Mouse (Mus musculus) MEL (cell line): Measurements from ENCODE around the gene G430095P16Rik. TPM values are rescaled to one million over a fixed set of nuclear protein-coding genes. Genes with fewer than 3 reads are reported as not detected.

Experiments used
- DNase-seq: peaks from one replicate; pipeline ENCODE4 v3.0.0; 2011; ENCODE audit warnings: low read depth, low spot score
- H3K27ac ChIP-seq: 2 replicates; pipeline ENCODE4 v1.5.1; 2012; ENCODE audit warnings: low read depth, mild to moderate bottlenecking, control low read depth, low read length, moderate library complexity; ENCODE audit not compliant: control insufficient read depth
- H3K27me3 ChIP-seq, 2 experiments: fragments of 150-350 bp in 1 of 2; sonication (generic) in 1 of 2; 2 replicates each; pipeline ENCODE4 v1.6.1; 2012; ENCODE audit warnings: low read length in 2 of 2, mild to moderate bottlenecking in 2 of 2, improper control_type of control experiment in 1 of 2, moderate library complexity in 1 of 2; ENCODE audit not compliant: insufficient read depth in 2 of 2, control insufficient read depth in 1 of 2
- H3K36me3 ChIP-seq, 2 experiments: 2 replicates each; pipeline ENCODE4 v1.6.1; 2012 to 2014; ENCODE audit warnings: low read length in 2 of 2, improper control_type of control experiment in 1 of 2, inconsistent platforms in 1 of 2, mild to moderate bottlenecking in 1 of 2; ENCODE audit not compliant: insufficient read depth in 2 of 2, control insufficient read depth in 1 of 2
- H3K4me1 ChIP-seq, 2 experiments: fragments of 150-350 bp in 1 of 2; sonication (generic) in 1 of 2; 2 replicates each; pipeline ENCODE4 v1.6.1; 2012; ENCODE audit warnings: low read length in 2 of 2, improper control_type of control experiment in 1 of 2, mild to moderate bottlenecking in 1 of 2; ENCODE audit not compliant: insufficient read depth in 2 of 2, control insufficient read depth in 1 of 2
- H3K4me3 ChIP-seq, 2 experiments: fragments of 150-350 bp in 1 of 2; sonication (generic) in 1 of 2; 2 replicates each; pipeline ENCODE4 v1.5.1; 2012; ENCODE audit warnings: low read depth in 2 of 2, low read length in 2 of 2, mild to moderate bottlenecking in 2 of 2, moderate library complexity in 2 of 2, control low read depth in 1 of 2, improper control_type of control experiment in 1 of 2; ENCODE audit not compliant: control insufficient read depth in 1 of 2, insufficient read depth in 1 of 2
- H3K79me2 ChIP-seq: 2 replicates; pipeline ENCODE4 v1.6.1; 2012; ENCODE audit warnings: mild to moderate bottlenecking, low read length, moderate library complexity; ENCODE audit not compliant: control insufficient read depth, poor library complexity, insufficient read depth
- H3K9ac ChIP-seq: 2 replicates; pipeline ENCODE4 v1.6.1; 2012; ENCODE audit warnings: low read depth, mild to moderate bottlenecking, control low read depth, low read length, moderate library complexity; ENCODE audit not compliant: control insufficient read depth, poor library complexity, severe bottlenecking
- H3K9me3 ChIP-seq: fragments of 150-350 bp; sonication (generic); replicated peaks from 2 replicates; pipeline ENCODE4 v1.6.1; 2012; ENCODE audit warnings: mild to moderate bottlenecking, low read length, improper control_type of control experiment, moderate library complexity; ENCODE audit not compliant: insufficient read depth
- BHLHE40 ChIP-seq: IDR thresholded peaks from 2 replicates; pipeline ENCODE4 v1.6.1; 2012; ENCODE audit warnings: low read depth, mild to moderate bottlenecking, inconsistent platforms, low read length, improper control_type of control experiment, borderline replicate concordance
- CHD1 ChIP-seq: IDR thresholded peaks from 2 replicates; pipeline ENCODE4 v1.6.1; 2012; ENCODE audit warnings: low read depth, mild to moderate bottlenecking, inconsistent platforms, low read length, improper control_type of control experiment
- CHD2 ChIP-seq: IDR thresholded peaks from 2 replicates; pipeline ENCODE4 v1.6.1; 2011; ENCODE audit warnings: low read length, improper control_type of control experiment
- CTCF ChIP-seq, 3 experiments: IDR thresholded peaks in 2 of 3; conservative IDR thresholded peaks in 1 of 3; 2 replicates each; pipeline ENCODE4 v1.5.1; 2011 to 2012; ENCODE audit warnings: low read length in 3 of 3, low read depth in 2 of 3, mild to moderate bottlenecking in 2 of 3, improper control_type of control experiment in 1 of 3, inconsistent platforms in 1 of 3, mixed read lengths in 1 of 3, moderate library complexity in 1 of 3; ENCODE audit not compliant: control insufficient read depth in 1 of 3, insufficient read depth in 1 of 3, poor library complexity in 1 of 3, severe bottlenecking in 1 of 3
- ELF1 ChIP-seq: IDR thresholded peaks from 2 replicates; pipeline ENCODE4 v1.6.1; 2014; ENCODE audit warnings: low read depth, mild to moderate bottlenecking, inconsistent platforms, low read length, improper control_type of control experiment, moderate library complexity
- EP300 ChIP-seq, 2 experiments: IDR thresholded peaks; 2 replicates each; pipeline ENCODE4 v1.6.1; 2011; ENCODE audit warnings: improper control_type of control experiment in 2 of 2, low read length in 2 of 2, low read depth in 1 of 2, mild to moderate bottlenecking in 1 of 2
- ETS1 ChIP-seq: IDR thresholded peaks from 2 replicates; pipeline ENCODE4 v1.6.1; 2012; ENCODE audit warnings: low read depth, mild to moderate bottlenecking, inconsistent platforms, low read length, improper control_type of control experiment, moderate library complexity
- GATA1 ChIP-seq: IDR thresholded peaks from 2 replicates; pipeline ENCODE4 v1.6.1; 2011; ENCODE audit warnings: low read depth, low read length, improper control_type of control experiment
- JUND ChIP-seq: IDR thresholded peaks from 2 replicates; pipeline ENCODE4 v1.6.1; 2011; ENCODE audit warnings: low read depth, mild to moderate bottlenecking, improper control_type of control experiment, low read length
- KAT2A ChIP-seq: conservative IDR thresholded peaks from 2 replicates; pipeline ENCODE4 v1.6.1; 2012; ENCODE audit warnings: low read depth, low read length, improper control_type of control experiment, inconsistent platforms
- MAFK ChIP-seq: IDR thresholded peaks from 2 replicates; pipeline ENCODE4 v1.6.1; 2011; ENCODE audit warnings: low read depth, mild to moderate bottlenecking, low read length, improper control_type of control experiment, borderline replicate concordance
- MAX ChIP-seq: IDR thresholded peaks from 2 replicates; pipeline ENCODE4 v1.6.1; 2011; ENCODE audit warnings: low read length, improper control_type of control experiment
- MAZ ChIP-seq: IDR thresholded peaks from 2 replicates; pipeline ENCODE4 v1.6.1; 2012; ENCODE audit warnings: low read depth, mild to moderate bottlenecking, inconsistent platforms, low read length, improper control_type of control experiment
- MEF2A ChIP-seq: IDR thresholded peaks from 2 replicates; pipeline ENCODE4 v1.6.1; 2014; ENCODE audit warnings: low read depth, mild to moderate bottlenecking, inconsistent platforms, low read length, improper control_type of control experiment; ENCODE audit not compliant: poor library complexity, insufficient replicate concordance, severe bottlenecking; ENCODE audit errors: extremely low read depth
- MXI1 ChIP-seq: IDR thresholded peaks from 2 replicates; pipeline ENCODE4 v1.6.1; 2011; ENCODE audit warnings: mild to moderate bottlenecking, low read depth, low read length, improper control_type of control experiment
- MYC ChIP-seq: IDR thresholded peaks from 2 replicates; pipeline ENCODE4 v1.6.1; 2011; ENCODE audit warnings: low read depth, mild to moderate bottlenecking, low read length, improper control_type of control experiment, moderate library complexity
- NRF1 ChIP-seq: IDR thresholded peaks from 2 replicates; pipeline ENCODE4 v1.6.1; 2014; ENCODE audit warnings: low read depth, mild to moderate bottlenecking, inconsistent platforms, low read length, improper control_type of control experiment, moderate library complexity; ENCODE audit not compliant: poor library complexity, insufficient read depth, severe bottlenecking
- POLR2AphosphoS2 ChIP-seq: IDR thresholded peaks from 2 replicates; pipeline ENCODE4 v1.6.1; 2011; ENCODE audit warnings: low read length, improper control_type of control experiment
- RAD21 ChIP-seq: IDR thresholded peaks from 2 replicates; pipeline ENCODE4 v1.6.1; 2011; ENCODE audit warnings: mild to moderate bottlenecking, low read depth, low read length, improper control_type of control experiment
- SIN3A ChIP-seq: IDR thresholded peaks from 2 replicates; pipeline ENCODE4 v1.6.1; 2012; ENCODE audit warnings: low read length, improper control_type of control experiment, inconsistent platforms
- SMC3 ChIP-seq: IDR thresholded peaks from 2 replicates; pipeline ENCODE4 v1.6.1; 2011; ENCODE audit warnings: low read depth, low read length, improper control_type of control experiment
- TCF12 ChIP-seq: IDR thresholded peaks from 2 replicates; pipeline ENCODE4 v1.6.1; 2014; ENCODE audit warnings: low read depth, mild to moderate bottlenecking, inconsistent platforms, low read length, improper control_type of control experiment, moderate library complexity
- USF1 ChIP-seq: IDR thresholded peaks from 2 replicates; pipeline ENCODE4 v1.6.1; 2014; ENCODE audit warnings: low read depth, mild to moderate bottlenecking, inconsistent platforms, low read length, improper control_type of control experiment, moderate library complexity
- ZKSCAN1 ChIP-seq: IDR thresholded peaks from 2 replicates; pipeline ENCODE4 v1.6.1; 2012; ENCODE audit warnings: low read depth, mild to moderate bottlenecking, inconsistent platforms, low read length, improper control_type of control experiment, moderate library complexity
- ZMIZ1 ChIP-seq: IDR thresholded peaks from 2 replicates; pipeline ENCODE4 v1.6.1; 2012; ENCODE audit warnings: low read depth, mild to moderate bottlenecking, inconsistent platforms, low read length, improper control_type of control experiment, moderate library complexity
- ZNF384 ChIP-seq: IDR thresholded peaks from 2 replicates; pipeline ENCODE4 v1.6.1; 2012; ENCODE audit warnings: low read depth, mild to moderate bottlenecking, inconsistent platforms, low read length, improper control_type of control experiment
- polyA plus RNA-seq, 2 experiments: library from polyadenylated mRNA; stranded (reverse) in 1 of 2; unstranded in 1 of 2; fragments of >175 nt in 1 of 2; fragments of >200 nt in 1 of 2; gene quantifications; 2 replicates each; pipeline versions ENCODE4 v1.2.1 to v1.2.4; 2012; ENCODE audit warnings: low replicate concordance in 2 of 2, low read depth in 1 of 2; ENCODE audit not compliant: insufficient read length in 2 of 2, insufficient read depth in 1 of 2, missing spikeins in 1 of 2
- total RNA-seq: library from RNA; depleted of rRNA; stranded (reverse); fragments of 300-350 nt; gene quantifications from 2 replicates; pipeline ENCODE4 v1.2.3, GENCODE M21; 2012

G430095P16Rik gene
- total and polyA plus RNA-seq, 3 experiments, result 5.6 to 17.1 TPM; not detected in 1

DNA sequence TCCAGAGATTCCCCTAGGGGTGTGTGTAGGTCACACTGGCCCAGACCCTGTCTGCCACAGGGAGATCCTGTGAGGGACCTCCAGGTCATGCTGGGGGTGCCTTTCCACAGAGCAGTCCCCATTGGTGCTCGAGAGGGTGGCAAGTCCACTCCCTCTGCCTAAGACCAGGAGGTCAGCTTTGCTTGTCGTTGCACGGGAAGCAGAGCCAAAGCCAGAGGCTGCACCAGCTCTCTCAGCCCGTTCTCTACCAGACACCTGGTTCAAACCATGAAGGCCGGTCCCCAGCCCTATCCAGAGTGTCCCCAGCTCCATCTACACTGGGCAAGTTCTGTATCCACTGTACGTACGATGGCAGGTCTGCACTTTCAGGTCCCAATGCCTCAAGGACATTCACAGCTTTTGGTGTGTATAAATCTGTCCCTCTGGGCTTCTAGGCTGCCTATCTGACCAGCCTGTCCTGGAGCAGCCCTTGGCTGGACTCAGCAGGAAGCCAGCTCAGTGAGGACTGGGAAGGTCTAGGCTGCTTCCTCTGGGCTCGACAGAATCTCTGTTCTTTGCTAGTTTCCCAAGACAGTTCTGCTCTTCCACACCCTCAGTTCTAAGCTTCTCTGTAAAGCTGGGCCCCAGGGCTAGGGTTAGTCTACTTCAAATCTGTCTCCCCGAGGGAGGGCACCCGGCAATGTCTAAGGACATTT lies 2.6 kb downstream of the G430095P16Rik start:
- Histone ChIP-seq H3K4me3 (no peak overlapping the region), H3K36me3 (peaks cover 4 to 47% of the 10 kb centered on the region in 2 experiments; a peak in 3 of 4 replicates), H3K9ac (no peak overlapping the region), H3K79me2 (peaks cover 16% of the 10 kb centered on the region), H3K9me3 (no peaks in the 10 kb centered on the region), H3K27me3 (no peaks in the 10 kb centered on the region), H3K27ac (peak overlapping the region; percentile 8; the same call in 1 of the 2 replicates), H3K4me1 (peaks cover 25 to 66% of the 10 kb centered on the region in 2 experiments)
- no peak for DNase-seq
- TF ChIP-seq NRF1 (no peak), MAX (no peak), GATA1 (no peak), MAFK (no peak), CHD1 (no peak), USF1 (no peak)

DNA sequence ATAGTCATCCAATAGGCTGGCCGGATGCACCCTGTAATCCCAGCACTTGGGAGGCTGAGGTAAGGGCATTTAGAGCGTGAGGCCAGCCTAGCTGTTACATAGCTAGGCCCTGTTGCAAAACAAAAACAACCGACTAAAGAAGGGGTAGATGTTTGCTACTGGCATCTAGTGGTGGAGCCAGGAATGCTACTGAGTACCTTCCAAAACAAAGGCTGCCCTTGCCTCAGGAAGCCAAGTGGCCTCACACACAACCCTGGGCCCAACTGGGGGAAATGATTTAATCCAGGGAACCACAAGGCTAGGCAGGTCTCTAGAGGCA lies 3.1 kb downstream of the G430095P16Rik start:
- Histone ChIP-seq H3K9me3 (no peaks in the 10 kb centered on the region), H3K27ac (peak overlapping the region; percentile 8; the same call in 1 of the 2 replicates), H3K9ac (no peak overlapping the region), H3K79me2 (peaks cover 16% of the 10 kb centered on the region), H3K36me3 (peaks cover 3 to 49% of the 10 kb centered on the region in 2 experiments; a peak in 3 of 4 replicates), H3K27me3 (no peaks in the 10 kb centered on the region), H3K4me3 (no peak overlapping the region), H3K4me1 (peaks cover 26 to 68% of the 10 kb centered on the region in 2 experiments)
- DNase-seq, result peak; percentile 58
- no peak for TF ChIP-seq CHD1
- TF ChIP-seq MXI1, result no peak
- TF ChIP-seq SMC3, result peak; percentile 41; the same call in 1 of the 2 replicates
- TF ChIP-seq ETS1, result no peak
- peak; percentile 12 to 51 (median 47); a peak in 4 of 6 replicates for TF ChIP-seq CTCF (IDR thresholded peaks at IDR 0.05 in 2 of 3, conservative IDR thresholded peaks at IDR 0.05 in 1 of 3; ENCODE audit: control insufficient read depth in 1 of 3, insufficient read depth in 1 of 3, low read depth in 2 of 3, low read length in 3 of 3, poor library complexity in 1 of 3, severe bottlenecking in 1 of 3)
- TF ChIP-seq RAD21, result peak; percentile 12; the same call in 1 of the 2 replicates
- TF ChIP-seq ELF1, result no peak

DNA sequence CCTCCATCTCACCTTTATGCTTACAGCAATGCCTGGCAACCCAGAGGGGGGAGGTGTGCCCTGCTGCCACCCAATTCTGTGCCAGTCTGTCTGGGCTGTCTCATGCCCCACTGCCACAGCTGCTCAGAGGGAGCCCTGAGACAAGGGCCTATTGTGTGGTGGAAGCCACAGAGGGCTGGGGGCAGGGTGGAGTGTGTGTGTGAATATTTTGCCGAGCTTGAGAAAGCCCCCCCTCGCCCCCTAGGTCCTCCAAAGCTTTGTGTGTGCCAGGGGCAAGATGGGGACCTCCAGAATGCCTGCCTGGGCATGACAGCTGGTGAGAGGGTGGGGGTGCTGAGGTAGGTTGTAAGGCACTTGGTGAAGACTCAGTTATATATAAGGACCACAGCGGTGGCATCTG lies 5.7 kb downstream of the G430095P16Rik start:
- Histone ChIP-seq H3K27ac (no peak overlapping the region), H3K4me3 (no peak overlapping the region), H3K9ac (no peak overlapping the region), H3K36me3 (peaks cover 0 to 50% of the 10 kb centered on the region in 2 experiments; a peak in 2 of 4 replicates), H3K9me3 (no peaks in the 10 kb centered on the region), H3K79me2 (peaks cover 14% of the 10 kb centered on the region), H3K4me1 (peaks cover 36 to 72% of the 10 kb centered on the region in 2 experiments), H3K27me3 (no peaks in the 10 kb centered on the region)
- TF ChIP-seq BHLHE40 (no peak), ZMIZ1 (no peak), KAT2A (no peak), EP300 (IDR thresholded peaks at IDR 0.05; ENCODE audit: low read depth in 1 of 2, low read length in 2 of 2) (no peak), TCF12 (no peak), POLR2AphosphoS2 (no peak), ZNF384 (no peak), MYC (no peak), CHD2 (no peak), MAZ (no peak), ZKSCAN1 (no peak), MEF2A (no peak), SIN3A (no peak), JUND (no peak), USF1 (no peak), ELF1 (no peak)
- no peak for DNase-seq
